Mouse (Mus musculus) heart, adult 8-10 months (tissue): Measurements from ENCODE around the gene Cpsf6. TPM values are rescaled to one million over a fixed set of nuclear protein-coding genes. Genes with fewer than 3 reads are reported as not detected.

Experiments
- DNase-seq: peaks from one replicate; pipeline ENCODE4 v3.0.0; 2022; ENCODE audit warnings: low spot score
- total RNA-seq, 4 experiments: library from RNA; stranded (reverse); gene quantifications; 2 replicates each; pipeline ENCODE4 v1.2.4; 2022

Cpsf6 gene
- 10 to 100 TPM; 27.3 to 31.2 (median 30.1) TPM for total RNA-seq

DNA sequence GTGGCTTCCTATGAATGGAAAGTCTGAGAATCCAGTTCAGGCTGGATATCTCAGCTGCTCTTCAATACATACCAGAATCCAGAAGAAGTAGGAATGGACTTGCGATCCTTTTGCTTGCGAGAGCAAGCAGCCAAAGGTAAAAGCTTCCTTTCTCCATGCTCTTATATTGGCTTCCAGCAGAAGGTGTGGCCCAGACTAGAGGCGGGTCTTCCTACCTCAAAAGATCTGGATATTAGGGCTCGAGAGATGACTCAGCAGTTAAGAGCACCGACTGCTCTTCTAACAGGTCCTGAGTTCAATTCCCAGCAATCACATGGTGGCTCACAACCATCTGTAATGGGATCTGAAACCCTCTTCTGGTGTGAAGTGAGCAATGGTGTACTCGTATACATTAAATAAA is at the start of gene Cpsf6:
Cpsf6 (minus strand) TSS at position 108 of the 400 bp plus-strand sequence.
- DNase-seq = no peak

DNA sequence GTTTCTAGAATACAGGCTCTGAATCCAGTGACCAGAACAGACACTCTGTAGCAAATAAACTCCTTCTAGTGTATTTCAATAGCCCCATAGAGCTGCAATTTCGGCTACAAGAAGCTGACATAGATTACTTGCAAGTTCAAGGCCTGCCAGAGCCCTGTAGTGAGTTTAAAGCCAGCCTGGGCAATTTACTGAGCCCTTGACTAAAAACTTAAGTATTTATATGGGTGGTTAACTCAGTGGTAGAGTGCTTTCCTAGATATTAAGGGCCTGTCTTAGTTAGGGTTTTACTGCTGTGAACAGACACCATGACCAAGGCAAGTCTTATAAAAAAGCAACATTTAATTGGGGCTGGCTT is 46.8 kb upstream of the Cpsf6 start:
- no peak for DNase-seq

GRCm38 (mm10) chr10:117425907-117426614 is 46.2 kb upstream of the Cpsf6 start:
- DNase-seq = no peak

- no peak for DNase-seq
Observed at GRCm38 (mm10) chr10:117425013-117425412, 45.2 kb upstream of the Cpsf6 start.

- DNase-seq = no peak
Observed at GRCm38 (mm10) chr10:117424146-117424905, 44.5 kb upstream of the Cpsf6 start.

DNA sequence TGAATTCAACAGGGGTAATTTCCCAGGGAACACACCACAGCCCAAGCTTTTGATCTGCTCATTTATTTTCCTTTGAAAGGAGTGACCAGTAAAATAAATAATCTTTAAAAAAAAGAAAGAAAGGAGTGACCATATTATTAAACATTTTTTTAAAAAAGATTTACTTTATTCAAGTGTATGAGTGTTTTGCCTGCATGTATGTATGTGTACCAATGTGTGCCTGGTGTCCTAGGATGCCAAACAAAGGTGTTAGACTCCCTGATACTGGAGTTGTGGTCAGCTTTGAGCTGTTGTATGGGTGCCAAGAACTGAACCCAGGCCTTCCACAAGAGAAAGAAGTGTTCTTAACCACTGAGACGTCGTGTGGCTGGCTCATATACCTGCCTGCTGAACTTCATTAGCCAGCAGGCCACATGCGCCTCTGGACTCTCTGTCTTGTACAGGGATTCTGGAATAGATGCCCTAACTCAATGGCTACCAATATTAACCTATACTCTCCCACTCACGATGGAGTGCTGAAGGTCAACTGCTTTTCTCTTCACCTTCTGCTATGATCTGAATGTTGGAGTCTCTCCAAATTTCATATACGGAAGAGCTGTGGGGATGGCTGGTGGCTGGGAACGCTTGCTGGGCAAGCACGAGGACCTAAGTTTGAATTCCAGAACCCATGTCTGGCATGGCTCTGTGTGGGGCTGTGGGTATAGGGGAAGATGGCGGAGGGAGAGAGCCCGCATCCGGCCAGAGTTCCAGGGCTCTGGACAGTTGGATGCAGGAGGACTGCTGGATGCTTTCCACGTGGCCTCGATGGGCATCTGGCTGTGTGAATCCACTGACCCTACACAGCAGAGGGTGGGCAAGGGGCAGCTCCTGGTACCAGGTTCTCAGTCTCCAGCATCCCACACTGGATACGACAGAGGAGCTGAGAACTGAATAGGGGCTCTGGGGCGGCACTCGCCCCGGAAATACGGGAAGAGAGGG is 43.5 kb upstream of the Cpsf6 start:
- DNase-seq = no peak

DNA sequence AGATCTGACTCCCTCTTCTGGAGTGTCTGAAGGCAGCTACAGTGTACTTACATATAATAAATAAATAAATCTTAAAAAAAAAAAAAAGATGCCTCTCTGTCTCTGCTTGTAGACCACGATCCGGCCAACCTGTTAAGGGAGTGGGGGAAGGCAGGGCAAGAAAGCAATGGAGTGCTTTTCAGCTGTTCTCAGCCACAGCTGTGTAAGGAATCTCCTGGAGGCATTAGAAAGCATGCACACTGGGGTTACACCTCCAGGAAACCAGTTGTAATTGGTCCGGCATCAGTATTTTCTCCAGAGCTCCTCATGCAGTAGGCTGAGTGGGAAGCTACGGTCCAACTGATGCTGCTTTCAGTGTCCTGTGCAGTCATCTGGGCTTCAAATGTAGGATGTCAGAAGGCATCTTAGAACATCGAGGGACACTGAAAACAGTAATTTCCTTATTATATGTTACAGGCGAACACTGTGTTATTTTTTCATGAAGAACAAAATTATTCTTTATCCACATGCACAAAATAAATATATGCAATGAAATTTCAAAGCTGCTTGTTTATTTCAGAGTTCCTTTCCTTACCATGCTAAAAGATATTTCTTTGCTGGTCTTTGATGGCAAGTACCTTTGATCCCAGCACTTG is 42.5 kb upstream of the Cpsf6 start:
- DNase-seq = no peak

- no peak for DNase-seq
Observed at GRCm38 (mm10) chr10:117421283-117422107, 41.7 kb upstream of the Cpsf6 start.

DNA sequence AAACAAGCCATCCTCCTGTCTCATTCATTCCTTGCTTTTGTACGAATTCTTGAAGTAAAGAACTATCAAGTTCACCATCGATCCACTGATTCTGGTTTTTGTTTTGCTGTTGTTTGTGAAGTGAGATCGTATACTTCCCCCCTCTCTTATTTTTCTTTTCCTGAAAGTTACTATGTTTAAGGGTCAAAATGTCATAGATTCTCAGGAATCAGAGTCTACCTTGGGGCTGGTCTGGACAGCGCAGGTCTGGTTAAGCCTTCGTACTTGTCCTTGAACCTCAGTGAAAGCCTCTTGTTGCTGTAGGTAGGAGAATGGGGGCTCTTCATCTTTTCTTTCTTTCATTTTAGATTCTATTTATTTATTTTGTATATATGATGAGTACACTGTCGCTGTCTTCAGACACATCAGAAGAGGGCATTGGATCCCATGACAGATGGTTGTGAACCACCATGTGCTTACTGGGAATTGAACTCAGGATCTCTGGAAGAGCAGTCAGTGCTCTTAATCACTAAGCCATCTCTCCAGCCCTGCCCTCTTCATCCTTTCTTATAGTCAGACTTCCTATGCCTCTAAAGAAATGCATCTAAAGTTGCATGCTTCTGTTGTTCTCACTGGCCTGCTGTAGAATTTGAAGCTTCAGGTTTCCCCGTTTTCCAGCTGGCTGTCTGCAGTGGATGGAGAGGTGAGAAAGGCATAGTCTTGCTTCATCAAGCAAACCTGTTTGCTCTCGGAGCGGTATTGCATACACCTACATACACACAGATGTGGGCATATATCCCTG is 40.9 kb upstream of the Cpsf6 start:
- no peak for DNase-seq

DNA sequence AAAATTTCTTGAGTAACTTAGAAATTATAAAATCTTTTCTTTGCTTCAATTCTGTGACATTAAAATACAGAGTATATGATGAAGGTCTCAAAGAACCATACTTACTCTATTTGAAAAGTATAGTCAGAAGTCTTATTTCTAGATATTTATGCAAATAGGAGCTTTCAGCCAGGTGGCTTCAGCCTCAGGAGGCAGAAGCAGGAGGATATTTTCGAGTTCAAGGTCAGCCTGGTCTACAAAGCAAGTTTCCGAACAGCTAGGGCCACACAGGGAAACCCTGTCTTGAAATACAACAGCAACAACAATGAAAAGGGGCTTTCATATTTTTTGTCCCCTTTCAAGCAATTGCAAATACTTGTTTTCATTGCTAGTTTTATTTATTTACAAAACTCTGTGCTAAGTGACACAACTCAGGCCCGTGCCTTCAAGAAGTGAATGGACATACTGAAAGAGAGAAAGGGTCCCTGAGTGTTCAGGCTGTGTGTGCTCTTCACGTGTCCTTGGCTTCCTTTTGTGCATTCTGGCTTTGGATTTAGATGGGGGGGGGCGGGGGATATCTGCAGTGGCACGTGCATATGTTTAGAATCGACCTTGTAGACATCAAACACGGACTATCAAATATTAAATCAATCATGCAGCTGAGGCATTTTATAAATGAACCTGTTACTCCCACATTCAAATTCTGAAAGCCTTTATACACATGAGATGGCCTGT is 39.9 kb upstream of the Cpsf6 start:
- DNase-seq = no peak

GRCm38 (mm10) chr10:117418668-117419237 is 38.9 kb upstream of the Cpsf6 start:
- DNase-seq = no peak

DNA sequence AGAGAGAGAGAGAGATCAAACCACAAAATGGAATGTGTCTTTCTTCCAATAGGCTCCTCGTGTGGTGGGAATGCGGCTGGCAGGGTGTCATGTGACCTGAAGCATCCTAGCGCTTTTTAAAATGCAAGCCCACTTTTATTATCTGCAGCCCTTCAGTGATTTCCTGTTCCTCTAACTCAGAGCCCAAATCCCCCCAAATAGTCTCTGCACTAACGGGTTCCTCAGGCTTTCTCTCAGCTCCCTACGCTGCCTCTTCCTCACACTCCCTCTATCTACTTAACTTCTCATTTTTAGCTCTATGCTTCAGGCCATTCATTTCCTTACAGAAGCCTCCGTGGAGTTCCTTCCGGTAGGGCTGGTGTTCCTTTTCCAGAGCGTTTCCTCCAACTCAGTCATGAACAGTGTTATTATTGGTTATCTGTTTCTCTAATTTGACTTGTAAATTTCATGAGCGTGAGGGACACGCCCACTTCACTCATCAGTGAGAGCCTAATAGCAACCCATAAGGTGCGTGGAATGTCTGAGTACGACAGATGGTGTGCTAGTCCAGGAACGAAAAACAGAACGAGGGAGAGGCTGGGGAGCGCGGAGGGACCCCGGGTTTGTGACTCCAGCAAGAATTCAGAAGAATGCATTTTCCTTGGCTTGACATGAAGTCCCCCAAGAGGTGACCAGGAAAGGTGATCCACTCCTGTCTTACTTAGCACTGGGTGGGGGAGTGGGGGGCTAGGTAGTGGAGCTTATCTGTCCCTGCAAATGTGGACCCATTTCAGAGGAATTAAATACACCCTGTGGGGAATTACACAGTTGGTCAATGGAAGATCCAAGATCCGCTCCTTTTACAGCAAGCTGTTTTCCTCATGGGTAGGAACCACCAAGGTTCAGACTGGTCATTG is 38.2 kb upstream of the Cpsf6 start:
- no peak for DNase-seq

- DNase-seq = no peak
Observed at GRCm38 (mm10) chr10:117417470-117417767, 37.6 kb upstream of the Cpsf6 start.

DNA sequence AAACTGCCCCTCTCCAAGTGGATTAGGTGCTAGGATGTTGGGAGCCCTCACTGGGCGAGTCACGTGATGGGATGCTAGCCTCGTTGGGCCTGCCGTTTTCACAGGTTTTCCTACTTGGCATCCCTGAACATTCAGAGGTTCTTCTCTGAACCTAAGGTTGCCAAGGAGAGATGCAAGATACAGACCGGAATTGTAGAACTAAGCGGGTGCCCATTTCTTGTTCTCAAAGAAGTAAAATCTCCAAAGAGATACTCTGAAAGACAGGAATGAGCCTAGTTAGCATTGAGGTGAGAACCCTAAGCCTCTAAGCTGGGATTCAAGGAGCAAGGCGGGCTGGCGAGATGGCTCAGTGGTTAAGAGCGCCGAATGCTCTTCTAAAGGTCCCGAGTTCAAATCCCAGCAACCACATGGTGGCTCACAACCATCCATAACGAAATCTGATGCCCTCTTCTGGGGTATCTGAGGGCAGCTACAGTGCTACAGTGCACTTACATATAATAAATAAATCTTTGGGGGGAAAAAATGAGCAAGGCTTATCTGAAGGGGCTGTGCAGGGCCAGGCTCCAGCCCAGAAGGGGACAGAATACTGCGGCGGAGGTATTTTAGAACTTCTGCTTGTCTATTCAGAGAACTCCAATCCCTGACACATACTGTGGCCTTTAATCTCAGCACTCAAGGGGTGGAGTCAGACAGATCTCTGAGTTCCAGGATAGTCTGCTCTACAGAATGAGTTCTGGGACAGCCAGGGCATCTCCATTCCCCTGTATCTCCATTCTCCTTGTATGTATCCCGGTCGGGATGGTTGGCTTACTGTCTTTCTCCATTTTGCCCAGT is 37.0 kb upstream of the Cpsf6 start:
- DNase-seq = no peak

GRCm38 (mm10) chr10:117416095-117416494 is 36.3 kb upstream of the Cpsf6 start:
- no peak for DNase-seq

DNA sequence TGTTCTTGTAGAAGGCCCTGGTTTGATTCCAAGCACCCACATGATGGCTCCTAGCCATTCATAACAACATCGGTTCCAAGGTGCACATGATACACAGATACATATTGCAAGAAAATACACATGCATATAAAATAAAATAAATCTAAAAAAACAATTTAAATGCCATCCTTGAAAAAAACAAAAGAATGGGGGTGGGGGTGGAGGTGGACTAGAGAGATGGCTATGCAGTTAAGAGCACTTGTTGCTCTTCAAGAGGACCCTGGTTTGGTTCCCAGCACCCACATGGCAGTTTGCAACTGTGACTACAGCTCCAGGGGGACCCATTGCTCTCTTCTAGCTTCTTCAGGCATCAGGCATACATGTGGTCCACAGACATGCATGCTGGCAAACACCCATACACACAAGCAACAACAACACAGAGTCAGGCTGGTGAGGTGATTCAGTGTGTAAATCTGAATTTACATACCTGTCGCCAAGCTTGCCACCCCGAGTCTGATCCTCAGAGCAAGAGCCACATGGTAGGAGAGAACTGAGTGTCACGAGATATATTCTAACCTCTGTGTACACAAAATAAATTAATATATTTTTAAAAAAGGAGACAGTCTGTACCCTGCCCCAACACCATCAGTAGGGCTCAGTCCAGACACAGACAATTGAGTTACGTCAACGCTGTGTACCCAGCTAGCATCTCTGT is 35.7 kb upstream of the Cpsf6 start:
- no peak for DNase-seq

DNA sequence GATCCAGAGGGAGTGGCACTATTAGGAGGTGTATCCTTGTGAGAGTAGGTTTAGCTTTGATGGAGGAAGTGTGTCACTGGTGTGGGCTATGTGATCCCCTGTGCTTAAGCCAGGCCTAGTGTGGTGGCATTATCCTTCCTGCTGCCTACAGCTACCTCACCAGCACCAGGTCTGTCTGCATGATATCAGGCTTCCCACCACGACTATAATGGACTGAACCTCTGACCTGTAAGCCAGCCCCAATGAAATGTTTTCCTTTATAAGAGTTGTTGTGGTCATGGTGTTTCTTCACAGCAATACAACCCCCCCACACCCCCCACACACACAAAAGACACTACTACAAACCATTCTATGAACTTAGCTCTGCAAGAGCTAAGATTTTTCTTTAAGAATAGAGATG is 34.9 kb upstream of the Cpsf6 start:
- no peak for DNase-seq
